Mouse (Mus musculus): ENCODE measurements around the gene Lgals3bp. TPM values are rescaled to one million over a fixed set of nuclear protein-coding genes. Genes with fewer than 3 reads are reported as not detected.

Lgals3bp gene
- polyA plus RNA-seq, 1 experiment from 2014 or later, result 7.3 TPM

DNA sequence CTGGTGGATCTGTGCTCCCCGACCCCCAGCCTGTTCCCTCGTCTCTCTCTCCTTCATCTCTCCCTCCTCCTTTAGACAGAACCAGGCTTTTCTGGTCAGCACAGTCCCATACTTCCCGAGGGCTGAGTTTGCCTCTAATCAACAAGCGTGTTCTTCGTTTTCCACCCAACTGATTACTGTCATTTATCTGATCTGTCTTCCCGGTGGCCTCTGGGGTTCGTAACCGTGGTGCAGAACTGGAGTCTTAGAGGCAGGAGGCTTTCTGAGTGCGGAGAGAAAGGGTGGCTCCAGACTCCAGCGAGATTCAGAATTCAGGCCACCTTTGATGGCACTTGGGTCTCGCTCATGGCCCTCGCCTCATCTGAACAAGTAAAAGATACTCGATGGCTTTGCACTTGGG lies 32.2 kb upstream of the Lgals3bp start:
- H3K9me3 ChIP-seq (ENCODE audit: control insufficient read depth, low read length), result no peaks in the 10 kb centered on the region
- peak overlapping the region; percentile 32 for H3K9ac ChIP-seq (ENCODE audit: low read length)
- H3K4me2 ChIP-seq (ENCODE audit: low read depth, low read length), result peak overlapping the region; percentile 52
- H3K36me3 ChIP-seq (ENCODE audit: control insufficient read depth, insufficient read depth, low read length), result no peaks in the 10 kb centered on the region
- WGBS, result 35% methylated on average over 13 of the region's 13 CpGs
- peaks cover 31% of the 10 kb centered on the region for H3K4me1 ChIP-seq (replicated peaks; ENCODE audit: control insufficient read depth, insufficient read depth, low read length)
- no peak for ATAC-seq (ENCODE audit: low read depth)
- H3K4me3 ChIP-seq (ENCODE audit: low read length), result peak overlapping the region; percentile 33
- H3K27ac ChIP-seq (ENCODE audit: low read length), result peak overlapping the region; percentile 56
- no peaks in the 10 kb centered on the region for H3K27me3 ChIP-seq (ENCODE audit: control insufficient read depth, insufficient read depth, low read depth, low read length)

DNA sequence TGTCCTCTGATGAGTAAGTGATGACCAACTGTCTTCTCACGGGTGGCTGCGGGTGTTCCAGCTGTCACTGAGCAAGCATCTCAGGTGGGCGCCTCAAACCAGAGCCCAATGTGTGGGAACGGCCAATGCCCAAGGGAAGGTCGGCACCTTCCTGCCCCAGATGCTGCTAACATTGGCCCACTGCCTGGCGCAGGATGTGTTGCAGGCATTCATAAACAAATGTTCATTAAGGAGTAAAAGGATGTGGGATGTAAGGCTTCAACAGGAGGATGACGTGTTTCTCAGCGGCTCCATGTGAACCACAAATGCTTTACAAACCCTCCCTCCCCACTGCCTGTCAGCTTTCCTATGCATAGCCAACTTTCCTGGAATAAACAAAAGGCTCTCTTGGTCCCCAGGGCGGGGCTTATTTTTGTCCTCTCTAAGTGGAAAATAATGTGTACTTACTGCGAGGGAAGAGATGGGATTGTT lies 31.5 kb upstream of the Lgals3bp start:
- Histone ChIP-seq H3K27ac (ENCODE audit: low read length) (peak overlapping the region; percentile 56), H3K4me3 (ENCODE audit: low read length) (peak overlapping the region; percentile 33), H3K36me3 (ENCODE audit: control insufficient read depth, insufficient read depth, low read length) (no peaks in the 10 kb centered on the region), H3K9me3 (ENCODE audit: control insufficient read depth, low read length) (no peaks in the 10 kb centered on the region), H3K9ac (ENCODE audit: low read length) (peak overlapping the region; percentile 32), H3K4me1 (replicated peaks; ENCODE audit: control insufficient read depth, insufficient read depth, low read length) (peaks cover 30% of the 10 kb centered on the region), H3K4me2 (ENCODE audit: low read depth, low read length) (peak overlapping the region; percentile 52), H3K27me3 (ENCODE audit: control insufficient read depth, insufficient read depth, low read depth, low read length) (no peaks in the 10 kb centered on the region)
- WGBS, result 37% methylated on average over 10 of the region's 10 CpGs
- ATAC-seq (ENCODE audit: low read depth), result peak; percentile 37

DNA sequence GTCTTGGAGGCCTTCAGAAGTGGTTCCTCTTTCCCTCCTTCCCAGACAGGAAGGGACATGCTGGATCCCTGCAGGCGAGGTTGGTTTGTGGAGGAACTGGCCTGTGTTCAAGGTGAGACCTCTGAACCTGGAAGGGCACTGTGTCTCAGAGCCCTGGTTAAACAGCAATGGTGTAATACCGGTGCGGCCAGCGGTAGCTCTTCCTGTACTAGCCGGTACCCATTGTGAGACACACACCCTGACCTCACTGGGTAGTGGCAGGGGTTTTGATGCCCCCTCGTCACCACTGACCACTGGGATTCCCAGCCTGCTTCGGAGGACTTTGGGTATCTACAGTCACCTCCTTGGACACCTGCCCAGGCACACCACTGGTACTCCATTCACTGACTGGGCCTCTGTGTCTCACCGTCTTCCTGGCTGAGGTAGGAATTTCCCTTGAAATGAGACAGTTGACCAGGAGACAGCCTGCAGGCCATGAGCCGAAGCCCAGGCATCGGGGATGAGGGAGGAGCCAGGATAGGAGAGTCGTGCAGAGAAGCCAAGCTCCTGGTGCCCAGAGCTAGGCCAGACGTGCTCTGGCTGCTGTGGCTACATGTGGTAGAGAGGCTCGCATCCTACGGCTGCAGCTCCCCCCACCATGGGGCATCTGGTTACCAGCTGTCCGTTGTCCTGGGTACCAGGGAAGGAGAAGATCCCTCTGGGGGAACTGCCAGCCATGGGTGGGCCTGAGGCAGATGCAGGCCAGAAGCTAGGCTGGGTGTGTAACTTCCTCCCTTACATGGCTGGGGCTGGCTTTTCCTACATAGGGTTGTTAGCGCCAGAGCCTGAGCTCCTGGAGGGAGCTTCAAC lies 29.4 kb upstream of the Lgals3bp start:
- no peak overlapping the region for H3K4me2 ChIP-seq (ENCODE audit: low read depth, low read length)
- no peaks in the 10 kb centered on the region for H3K27me3 ChIP-seq (ENCODE audit: control insufficient read depth, insufficient read depth, low read depth, low read length)
- 75% methylated on average over 16 of the region's 16 CpGs for WGBS
- ATAC-seq (ENCODE audit: low read depth), result no peak
- peaks cover 36% of the 10 kb centered on the region for H3K4me1 ChIP-seq (replicated peaks; ENCODE audit: control insufficient read depth, insufficient read depth, low read length)
- no peak overlapping the region for H3K4me3 ChIP-seq (ENCODE audit: low read length)
- no peaks in the 10 kb centered on the region for H3K9me3 ChIP-seq (ENCODE audit: control insufficient read depth, low read length)
- H3K36me3 ChIP-seq (ENCODE audit: control insufficient read depth, insufficient read depth, low read length), result no peaks in the 10 kb centered on the region
- H3K27ac ChIP-seq (ENCODE audit: low read length), result no peak overlapping the region
- H3K9ac ChIP-seq (ENCODE audit: low read length), result no peak overlapping the region

DNA sequence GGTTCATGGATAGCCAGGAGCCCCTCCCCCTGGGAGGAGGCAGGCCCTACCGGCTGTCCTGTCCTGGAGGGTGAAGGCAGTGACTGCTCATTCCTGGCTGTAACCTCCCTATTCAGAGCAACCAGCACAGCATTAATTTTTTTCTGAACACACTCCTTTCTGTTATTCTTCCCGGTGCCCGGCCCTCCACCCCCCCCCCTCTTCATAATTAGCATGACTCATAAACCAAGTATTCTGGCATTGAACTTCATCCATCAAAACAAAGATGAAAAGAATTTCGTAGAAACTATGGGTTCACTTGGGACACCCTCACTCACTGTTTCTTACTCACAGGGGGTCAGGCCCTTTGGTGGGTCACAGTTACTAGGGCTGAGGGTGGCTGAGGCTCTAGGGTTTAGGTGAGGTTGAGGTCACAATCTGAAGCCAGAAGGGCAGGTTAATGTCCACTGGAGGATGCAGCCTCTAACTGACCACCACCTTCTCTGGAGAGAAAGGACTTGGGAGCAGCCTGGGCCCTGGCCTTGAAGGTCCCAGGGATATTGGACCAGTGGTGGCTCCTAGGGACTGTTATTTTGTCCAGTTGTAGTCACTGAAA lies 28.5 kb upstream of the Lgals3bp start:
- Histone ChIP-seq H3K9me3 (ENCODE audit: control insufficient read depth, low read length) (no peaks in the 10 kb centered on the region), H3K4me1 (replicated peaks; ENCODE audit: control insufficient read depth, insufficient read depth, low read length) (peaks cover 36% of the 10 kb centered on the region), H3K4me3 (ENCODE audit: low read length) (no peak overlapping the region), H3K27me3 (ENCODE audit: control insufficient read depth, insufficient read depth, low read depth, low read length) (no peaks in the 10 kb centered on the region), H3K9ac (ENCODE audit: low read length) (no peak overlapping the region), H3K4me2 (ENCODE audit: low read depth, low read length) (no peak overlapping the region), H3K27ac (ENCODE audit: low read length) (peak overlapping the region; percentile 23; the same call in 1 of the 2 replicates), H3K36me3 (ENCODE audit: control insufficient read depth, insufficient read depth, low read length) (no peaks in the 10 kb centered on the region)
- 19% methylated on average over 4 of the region's 4 CpGs for WGBS
- no peak for ATAC-seq (ENCODE audit: low read depth)

DNA sequence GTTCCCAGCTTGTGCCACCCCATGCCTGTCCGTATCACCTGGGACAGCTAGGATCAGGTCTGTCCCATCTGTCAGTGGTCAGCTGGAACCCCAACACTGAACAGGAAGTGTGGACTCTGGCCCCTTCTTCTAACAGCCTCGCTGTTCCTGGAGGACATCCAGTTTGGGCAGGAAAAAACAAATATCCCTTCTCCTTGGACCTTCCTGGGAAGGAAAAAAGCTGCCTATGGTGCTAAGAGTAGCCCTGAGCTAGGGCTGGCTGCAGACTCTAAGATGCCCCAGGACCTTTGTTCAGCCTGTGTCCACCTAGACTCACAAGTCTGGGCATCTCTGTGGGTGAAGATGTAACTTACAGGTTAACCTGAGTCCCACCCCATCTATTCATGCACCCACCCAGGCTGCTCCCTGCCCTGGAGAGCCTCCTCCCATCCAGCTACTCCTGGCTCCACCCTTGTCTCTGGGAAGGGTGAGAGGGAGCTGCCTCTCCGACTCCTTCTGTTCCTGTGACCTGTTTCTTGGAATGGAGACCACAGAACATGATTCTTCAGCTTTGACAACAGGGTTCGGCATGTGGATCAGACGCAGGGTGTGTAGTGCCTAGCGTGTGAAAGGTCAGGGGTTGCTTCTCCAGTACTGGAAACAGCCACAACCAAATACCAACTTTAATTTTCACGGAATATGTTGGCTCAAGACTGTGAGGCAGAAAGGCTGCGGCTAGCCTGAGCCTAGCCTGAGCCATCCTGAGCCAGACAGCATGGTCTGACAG lies 27.2 kb upstream of the Lgals3bp start:
- ATAC-seq (ENCODE audit: low read depth), result 0 out of 2 replicates have a peak, but pooled peaks have one; percentile 8
- H3K4me1 ChIP-seq (replicated peaks; ENCODE audit: control insufficient read depth, insufficient read depth, low read length), result peaks cover 45% of the 10 kb centered on the region
- WGBS, result 28% methylated on average over 8 of the region's 8 CpGs
- peak overlapping the region; percentile 58 for H3K9ac ChIP-seq (ENCODE audit: low read length)
- no peaks in the 10 kb centered on the region for H3K9me3 ChIP-seq (ENCODE audit: control insufficient read depth, low read length)
- H3K4me2 ChIP-seq (ENCODE audit: low read depth, low read length), result peak overlapping the region; percentile 53
- H3K4me3 ChIP-seq (ENCODE audit: low read length), result peak overlapping the region; percentile 40
- no peaks in the 10 kb centered on the region for H3K36me3 ChIP-seq (ENCODE audit: control insufficient read depth, insufficient read depth, low read length)
- H3K27me3 ChIP-seq (ENCODE audit: control insufficient read depth, insufficient read depth, low read depth, low read length), result no peaks in the 10 kb centered on the region
- peak overlapping the region; percentile 83 for H3K27ac ChIP-seq (ENCODE audit: low read length)

DNA sequence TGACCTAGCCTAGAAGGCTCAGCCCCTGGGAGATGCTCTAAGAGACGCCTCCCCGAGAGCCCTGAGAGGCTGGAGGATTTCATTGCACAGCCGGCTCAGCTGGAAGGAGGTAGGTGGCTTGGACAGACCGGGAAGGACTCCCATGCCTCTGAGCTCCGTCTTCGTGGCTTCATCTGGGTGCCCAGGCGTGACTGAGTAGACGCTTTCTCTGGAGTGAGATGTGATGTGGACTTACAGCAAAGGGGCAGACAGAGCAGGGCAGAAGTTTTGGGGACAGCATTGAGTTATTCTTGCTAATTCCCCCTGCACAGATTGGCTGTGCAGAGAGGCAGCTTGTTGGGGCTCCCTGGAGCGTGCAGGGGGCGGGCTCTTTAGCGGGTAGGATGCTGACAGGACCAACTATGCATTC lies 26.6 kb upstream of the Lgals3bp start:
- 6% methylated on average over 11 of the region's 11 CpGs for WGBS
- H3K27ac ChIP-seq (ENCODE audit: low read length), result peak overlapping the region; percentile 83
- no peaks in the 10 kb centered on the region for H3K36me3 ChIP-seq (ENCODE audit: control insufficient read depth, insufficient read depth, low read length)
- peak overlapping the region; percentile 53 for H3K4me2 ChIP-seq (ENCODE audit: low read depth, low read length)
- H3K4me3 ChIP-seq (ENCODE audit: low read length), result peak overlapping the region; percentile 40
- no peaks in the 10 kb centered on the region for H3K27me3 ChIP-seq (ENCODE audit: control insufficient read depth, insufficient read depth, low read depth, low read length)
- no peaks in the 10 kb centered on the region for H3K9me3 ChIP-seq (ENCODE audit: control insufficient read depth, low read length)
- peaks cover 49% of the 10 kb centered on the region for H3K4me1 ChIP-seq (replicated peaks; ENCODE audit: control insufficient read depth, insufficient read depth, low read length)
- peak overlapping the region; percentile 58 for H3K9ac ChIP-seq (ENCODE audit: low read length)
- peak; percentile 29 for ATAC-seq (ENCODE audit: low read depth)

DNA sequence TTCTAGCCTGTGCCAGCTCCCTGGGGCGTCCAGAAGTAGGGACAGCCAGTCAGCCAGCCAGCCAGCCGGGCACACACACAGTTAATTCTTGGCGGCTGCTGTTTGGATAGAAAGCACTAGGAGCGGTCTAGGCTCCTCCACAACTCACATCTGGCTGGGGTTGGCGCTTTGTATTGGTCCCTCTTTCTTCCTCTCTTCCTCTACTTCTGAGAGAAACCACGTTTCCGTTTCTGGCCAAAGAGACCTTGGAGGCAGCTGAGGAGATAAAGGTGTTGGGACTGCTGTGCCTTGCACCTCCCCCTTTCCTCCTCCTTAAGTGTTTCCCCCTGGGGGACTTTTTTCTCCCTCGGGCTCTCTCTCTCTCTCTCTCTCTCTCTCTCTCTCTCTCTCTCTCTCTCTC lies 26.1 kb upstream of the Lgals3bp start, which contains the start of gene C1qtnf1:
C1qtnf1 (plus strand) TSS at position 218 of the 400 bp plus-strand sequence.
- Histone ChIP-seq H3K4me3 (ENCODE audit: low read length) (peak within 1 kb of the TSS; percentile 40), H3K36me3 (ENCODE audit: control insufficient read depth, insufficient read depth, low read length) (no peaks in the 10 kb centered on the region), H3K9me3 (ENCODE audit: control insufficient read depth, low read length) (no peaks in the 10 kb centered on the region), H3K27ac (ENCODE audit: low read length) (peak within 1 kb of the TSS; percentile 83), H3K4me1 (replicated peaks; ENCODE audit: control insufficient read depth, insufficient read depth, low read length) (peaks cover 47% of the 10 kb centered on the region), H3K27me3 (ENCODE audit: control insufficient read depth, insufficient read depth, low read depth, low read length) (no peaks in the 10 kb centered on the region), H3K4me2 (ENCODE audit: low read depth, low read length) (peak within 1 kb of the TSS; percentile 53), H3K9ac (ENCODE audit: low read length) (peak within 1 kb of the TSS; percentile 58)
- whole genome bisulfite sequencing, result 2% methylated on average over 8 of the region's 8 CpGs
- peak; percentile 45; the same call in 1 of the 2 replicates for ATAC-seq (ENCODE audit: low read depth)

DNA sequence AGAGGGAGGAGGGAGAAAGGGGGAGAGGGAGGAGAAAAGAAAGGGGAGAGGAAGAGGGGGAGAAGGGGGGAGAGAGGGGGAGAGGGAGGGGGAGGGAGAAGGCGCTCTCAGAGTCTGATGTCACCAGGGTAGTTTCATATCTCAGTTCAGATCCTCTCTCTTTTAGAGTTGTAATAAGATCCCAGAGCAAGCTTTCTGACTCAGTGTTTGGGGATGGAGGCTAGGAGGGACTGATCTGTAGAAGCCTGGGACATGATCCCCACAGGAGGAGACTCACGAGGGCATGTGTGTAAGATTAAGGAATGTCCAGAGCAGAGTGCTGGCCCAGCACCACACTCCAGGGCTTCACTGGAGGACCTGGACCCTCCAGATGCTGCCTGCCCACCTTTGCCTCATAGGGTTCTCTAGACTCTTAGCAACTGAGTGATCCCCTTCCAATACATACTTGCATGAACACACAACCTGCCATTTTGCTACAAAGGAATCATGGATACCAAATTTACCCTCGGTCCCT lies 25.4 kb upstream of the Lgals3bp start:
- ATAC-seq (ENCODE audit: low read depth), result no peak
- Histone ChIP-seq H3K4me3 (ENCODE audit: low read length) (no peak overlapping the region), H3K36me3 (ENCODE audit: control insufficient read depth, insufficient read depth, low read length) (no peaks in the 10 kb centered on the region), H3K9ac (ENCODE audit: low read length) (no peak overlapping the region), H3K4me1 (replicated peaks; ENCODE audit: control insufficient read depth, insufficient read depth, low read length) (peaks cover 47% of the 10 kb centered on the region), H3K4me2 (ENCODE audit: low read depth, low read length) (no peak overlapping the region), H3K9me3 (ENCODE audit: control insufficient read depth, low read length) (no peaks in the 10 kb centered on the region), H3K27me3 (ENCODE audit: control insufficient read depth, insufficient read depth, low read depth, low read length) (no peaks in the 10 kb centered on the region), H3K27ac (ENCODE audit: low read length) (no peak overlapping the region)
- WGBS, result 31% methylated on average over 3 of the region's 3 CpGs

Measured in lung, embryonic 16.5 days (tissue).